Mouse (Mus musculus): ENCODE measurements at regions not wholly inside any gene's neighbourhood (a gene's known extent, or its start where the extent isn't known, plus 50 kb on each side); places are given as distances from the start of the nearest gene placed in this dataset.

DNA sequence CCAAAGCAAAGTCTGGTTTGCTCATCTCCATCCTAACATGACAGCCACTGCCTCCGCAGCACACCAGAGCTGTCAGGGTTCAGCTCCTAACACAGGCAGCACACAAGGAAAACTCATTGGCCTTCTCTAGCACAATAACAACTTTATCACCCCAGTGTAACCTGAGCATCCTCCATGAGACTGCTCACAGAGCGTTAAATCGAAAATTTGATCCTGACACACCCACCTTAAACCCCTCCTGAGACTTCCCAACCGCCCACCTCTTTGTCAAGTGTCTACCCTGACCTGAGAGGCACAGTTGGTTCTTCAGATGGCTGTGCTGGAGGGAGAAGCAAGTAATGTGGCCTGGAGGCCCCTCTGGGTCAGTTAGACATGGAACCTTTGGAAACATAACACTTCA is 67.7 kb upstream of the Slc22a22 start:
- TF ChIP-seq CTCF (conservative IDR thresholded peaks at IDR 0.05; ENCODE audit: insufficient read depth, insufficient read length, low read depth, low read length) (no peak), POLR2A (IDR thresholded peaks at IDR 0.05; ENCODE audit: low read depth, low read length) (no peak)
- H3K36me3 ChIP-seq (ENCODE audit: control insufficient read depth, insufficient read depth, low read length): no peaks in the 10 kb centered on the region
- DNase-seq: no peak

GRCm38 (mm10) chr15:57543985-57544384 is 66.6 kb upstream of the Slc22a22 start:
- Histone ChIP-seq H3K27me3 (replicated peaks; ENCODE audit: control insufficient read depth, insufficient read depth, low read length) (no peaks in the 10 kb centered on the region; the same call in 1 of the 2 replicates), H3K4me1 (ENCODE audit: control insufficient read depth, insufficient read depth, low read length) (no peaks in the 10 kb centered on the region), H3K4me3 (ENCODE audit: insufficient read depth, low read depth, low read length) (no peak overlapping the region), H3K36me3 (ENCODE audit: control insufficient read depth, insufficient read depth, low read length) (no peaks in the 10 kb centered on the region), H3K27ac (ENCODE audit: insufficient read depth, low read depth, low read length) (no peak overlapping the region)
- 71% methylated on average over 3 of the region's 3 CpGs for WGBS
- TF ChIP-seq CTCF (conservative IDR thresholded peaks at IDR 0.05; ENCODE audit: insufficient read depth, insufficient read length, low read depth, low read length) (no peak), POLR2A (IDR thresholded peaks at IDR 0.05; ENCODE audit: low read depth, low read length) (no peak)
- no peak for DNase-seq

More for the DNA sequence above, 67.7 kb upstream of the Slc22a22 start:
- Histone ChIP-seq H3K27me3 (replicated peaks; ENCODE audit: control insufficient read depth, insufficient read depth, low read length) (no peaks in the 10 kb centered on the region; the same call in 1 of the 2 replicates), H3K4me3 (ENCODE audit: insufficient read depth, low read depth, low read length) (no peak overlapping the region), H3K4me1 (ENCODE audit: control insufficient read depth, insufficient read depth, low read length) (no peaks in the 10 kb centered on the region), H3K27ac (ENCODE audit: insufficient read depth, low read depth, low read length) (no peak overlapping the region)
- 58% methylated on average over 4 of the region's 4 CpGs for WGBS

GRCm38 (mm10) chr15:57542630-57543029 is 65.2 kb upstream of the Slc22a22 start:
- Histone ChIP-seq H3K4me1 (ENCODE audit: control insufficient read depth, insufficient read depth, low read length) (no peaks in the 10 kb centered on the region), H3K4me3 (ENCODE audit: insufficient read depth, low read depth, low read length) (no peak overlapping the region), H3K27ac (ENCODE audit: insufficient read depth, low read depth, low read length) (no peak overlapping the region), H3K36me3 (ENCODE audit: control insufficient read depth, insufficient read depth, low read length) (no peaks in the 10 kb centered on the region), H3K27me3 (replicated peaks; ENCODE audit: control insufficient read depth, insufficient read depth, low read length) (no peaks in the 10 kb centered on the region; the same call in 1 of the 2 replicates)
- TF ChIP-seq CTCF (conservative IDR thresholded peaks at IDR 0.05; ENCODE audit: insufficient read depth, insufficient read length, low read depth, low read length) (no peak), POLR2A (IDR thresholded peaks at IDR 0.05; ENCODE audit: low read depth, low read length) (no peak)
- WGBS: 44% methylated on average over 3 of the region's 3 CpGs
- DNase-seq: peak; percentile 8

- WGBS: 45% methylated on average over 2 of the region's 2 CpGs
- no peak for TF ChIP-seq POLR2A (IDR thresholded peaks at IDR 0.05; ENCODE audit: low read depth, low read length)
- no peak for TF ChIP-seq CTCF (conservative IDR thresholded peaks at IDR 0.05; ENCODE audit: insufficient read depth, insufficient read length, low read depth, low read length)
These were observed 58.1 kb upstream of the Slc22a22 start for GRCm38 (mm10) chr15:57535514-57535913.

More at GRCm38 (mm10) chr15:57535514-57535913, 58.1 kb upstream of the Slc22a22 start:
- DNase-seq: no peak
- no peak overlapping the region for H3K27ac ChIP-seq (ENCODE audit: insufficient read depth, low read depth, low read length)
- no peaks in the 10 kb centered on the region for H3K4me1 ChIP-seq (ENCODE audit: control insufficient read depth, insufficient read depth, low read length)
- H3K4me3 ChIP-seq (ENCODE audit: insufficient read depth, low read depth, low read length): no peak overlapping the region
- no peaks in the 10 kb centered on the region for H3K36me3 ChIP-seq (ENCODE audit: control insufficient read depth, insufficient read depth, low read length)
- no peaks in the 10 kb centered on the region for H3K27me3 ChIP-seq (replicated peaks; ENCODE audit: control insufficient read depth, insufficient read depth, low read length)

Data from kidney, adult 2 months (tissue).